Mouse (Mus musculus) kidney, postnatal 36 days (tissue): Measurements from ENCODE around the gene Hltf.
"Not testable (repeated sequence)": the region's sequence is repeated elsewhere in the genome, so short reads cannot be mapped to it uniquely, and the experiment has no call there.

ENCODE experiments used
- DNase-seq, 2 experiments: peaks; one replicate each; pipeline ENCODE4 v3.0.0; 2021 to 2022; ENCODE audit warnings: mixed read lengths in 2 of 2

Gene Hltf

GRCm38 (mm10) chr3:20104776-20105175, 47.2 kb downstream of the Hltf start:
- no peak for DNase-seq

- no peak for DNase-seq
Measured at GRCm38 (mm10) chr3:20108881-20109280, 51.3 kb downstream of the Hltf start.

- DNase-seq: no peak
Measured at GRCm38 (mm10) chr3:20111913-20112312, 54.3 kb downstream of the Hltf start.

- no peak for DNase-seq
Measured at GRCm38 (mm10) chr3:20119044-20119591, 61.5 kb downstream of the Hltf start.

- DNase-seq: no peak
Measured at GRCm38 (mm10) chr3:20119686-20120244, 62.2 kb downstream of the Hltf start.

GRCm38 (mm10) chr3:20121582-20121981, 64.0 kb downstream of the Hltf start:
- DNase-seq: not testable (repeated sequence)

- DNase-seq: no peak
Measured at GRCm38 (mm10) chr3:20125604-20126003, 68.0 kb downstream of the Hltf start.

GRCm38 (mm10) chr3:20127047-20127595, 69.5 kb downstream of the Hltf start:
- no peak for DNase-seq

GRCm38 (mm10) chr3:20129491-20129890, 71.9 kb downstream of the Hltf start:
- no peak for DNase-seq

GRCm38 (mm10) chr3:20130456-20131349, 73.1 kb downstream of the Hltf start:
- DNase-seq: no peak

- DNase-seq: no peak
Measured at GRCm38 (mm10) chr3:20131350-20131720, 73.7 kb downstream of the Hltf start.

- no peak for DNase-seq
Measured at GRCm38 (mm10) chr3:20132731-20133130, 75.1 kb downstream of the Hltf start.

- no peak for DNase-seq
Measured at GRCm38 (mm10) chr3:20133745-20134144, 76.1 kb downstream of the Hltf start.

GRCm38 (mm10) chr3:20134545-20134944, 76.9 kb downstream of the Hltf start:
- DNase-seq: no peak

- no peak for DNase-seq
Measured at GRCm38 (mm10) chr3:20136868-20137581, 79.4 kb downstream of the Hltf start.

GRCm38 (mm10) chr3:20141240-20141639, 83.6 kb downstream of the Hltf start:
- DNase-seq: no peak

- no peak for DNase-seq
Measured at GRCm38 (mm10) chr3:20141679-20142078, 84.1 kb downstream of the Hltf start.

GRCm38 (mm10) chr3:20142101-20142500, 84.5 kb downstream of the Hltf start:
- no peak for DNase-seq

GRCm38 (mm10) chr3:20142576-20142975, 85.0 kb downstream of the Hltf start:
- DNase-seq: no peak

- DNase-seq: no peak
Measured at GRCm38 (mm10) chr3:20143726-20144125, 86.1 kb downstream of the Hltf start.

GRCm38 (mm10) chr3:20144401-20144800, 86.8 kb downstream of the Hltf start:
- no peak for DNase-seq

- no peak for DNase-seq
Measured at GRCm38 (mm10) chr3:20145696-20146113, 88.1 kb downstream of the Hltf start.

GRCm38 (mm10) chr3:20146884-20147395, 89.3 kb downstream of the Hltf start:
- no peak for DNase-seq
